8 mouse cellular contexts compared by ENCODE assay signal in genomic region chr9:108691371-108691770, GRCm38 (mm10). TPM values are rescaled to one million over a fixed set of nuclear protein-coding genes. Genes with fewer than 3 reads are reported as not detected.
DNase-seq lines count a peak whose midpoint lies in the region; ATAC-seq and TF ChIP-seq lines count a peak whose summit lies in the region.

No protein-coding gene starts in this region.

- no peak for DNase-seq in kidney, postnatal 0 days (ENCODE audit: low spot score)
- DNase-seq in kidney, adult 8-10 months, result no peak
- DNase-seq in yolk sac, embryonic 10.5 days (ENCODE audit: low spot score), result no peak
- DNase-seq in spleen, postnatal 10 days (ENCODE audit: low spot score in 2 of 2), result no peak
- DNase-seq in spleen, postnatal 4 days (ENCODE audit: low spot score in 2 of 2), result no peak

- H3K9ac ChIP-seq in kidney, postnatal 0 days (ENCODE audit: low read depth, low read length), result peak overlapping the region; percentile 89
- H3K9ac ChIP-seq in hindbrain, embryonic 12.5 days, result peak overlapping the region; percentile 86; the same call in 1 of the 2 replicates

- H3K36me3 ChIP-seq in kidney, postnatal 0 days (ENCODE audit: insufficient read depth, low read length), result no peaks in the 10 kb centered on the region
- no peaks in the 10 kb centered on the region for H3K36me3 ChIP-seq in hindbrain, embryonic 12.5 days

- TF ChIP-seq CTCF in kidney, postnatal 0 days (IDR thresholded peaks at IDR 0.05; ENCODE audit: low read depth), result no peak
- TF ChIP-seq CTCF in cortical plate, adult 2 months (IDR thresholded peaks at IDR 0.05; ENCODE audit: extremely low read depth, insufficient read depth, low read length), result no peak

- peak overlapping the region; percentile 97 for H3K4me2 ChIP-seq in kidney, postnatal 0 days (ENCODE audit: low read length)
- peak overlapping the region; percentile 77 for H3K4me2 ChIP-seq in hindbrain, embryonic 12.5 days (replicated peaks)

- ATAC-seq in kidney, postnatal 0 days (replicated peaks; ENCODE audit: low FRiP score, low read depth), result no peak
- no peak; the same call in 1 of the 2 replicates for ATAC-seq in hindbrain, embryonic 12.5 days (ENCODE audit: low FRiP score)
- peak; percentile 58 for ATAC-seq in megakaryocyte, adult 5-6 weeks (ENCODE audit: poor library complexity, severe bottlenecking)

- no peaks in the 10 kb centered on the region for H3K27me3 ChIP-seq in kidney, postnatal 0 days (ENCODE audit: insufficient read depth, low read length)
- H3K27me3 ChIP-seq in hindbrain, embryonic 12.5 days, result peaks cover 8% of the 10 kb centered on the region; the same call in 1 of the 2 replicates

- no peaks in the 10 kb centered on the region for H3K9me3 ChIP-seq in kidney, postnatal 0 days (replicated peaks; ENCODE audit: low read length)
- H3K9me3 ChIP-seq in hindbrain, embryonic 12.5 days (replicated peaks), result no peaks in the 10 kb centered on the region

- peak overlapping the region; percentile 70; the same call in 1 of the 2 replicates for H3K27ac ChIP-seq in kidney, postnatal 0 days
- peak overlapping the region; percentile 90 for H3K27ac ChIP-seq in cortical plate, adult 2 months (ENCODE audit: insufficient read depth, low read length)
- H3K27ac ChIP-seq in hindbrain, embryonic 12.5 days, result peak overlapping the region; percentile 85

- 63% methylated on average over 8 of the region's 8 CpGs for WGBS in kidney, postnatal 0 days
- WGBS in hindbrain, embryonic 12.5 days, result 72% methylated on average over 8 of the region's 8 CpGs

- H3K4me1 ChIP-seq in kidney, postnatal 0 days (replicated peaks; ENCODE audit: insufficient read depth, low read length), result 0 out of 2 replicates have a peak, but pooled peaks cover 7% of the 10 kb centered on the region
- peaks cover 6% of the 10 kb centered on the region for H3K4me1 ChIP-seq in cortical plate, adult 2 months (ENCODE audit: control insufficient read depth, insufficient read depth, low read length)
- peaks cover 38% of the 10 kb centered on the region for H3K4me1 ChIP-seq in hindbrain, embryonic 12.5 days

- H3K4me3 ChIP-seq in kidney, postnatal 0 days (replicated peaks; ENCODE audit: low read depth, low read length), result peak overlapping the region; percentile 75
- H3K4me3 ChIP-seq in cortical plate, adult 2 months (ENCODE audit: insufficient read depth, low read length), result peak overlapping the region; percentile 97
- H3K4me3 ChIP-seq in hindbrain, embryonic 12.5 days, result peak overlapping the region; percentile 83; the same call in 1 of the 2 replicates

- TF ChIP-seq POLR2A in cortical plate, adult 2 months (IDR thresholded peaks at IDR 0.05; ENCODE audit: extremely low read depth, insufficient read depth, low read length), result no peak

RNA-seq across cellular contexts. Expression of gene Prkar2a, which starts 2.3 kb away (rescaled TPM):
- 18.0 and 18.6 TPM in 2 replicates for polyA plus RNA-seq in kidney, postnatal 0 days (2015; fragmentation: Nextera tagmentation; extraction: Ambion mirVana)
- 20.6 and 21.2 TPM in 2 replicates for polyA plus RNA-seq in cortical plate, adult 2 months (2012; rRNA removed)
- 59.3 and 63.8 TPM in 2 replicates for polyA plus RNA-seq in hindbrain, embryonic 12.5 days (2016; fragmentation: Nextera tagmentation; extraction: Ambion mirVana)
- total RNA-seq in megakaryocyte, adult 5-6 weeks (2015), result 15.9 and 20.6 TPM in 2 replicates
- total RNA-seq in megakaryocyte, adult 5-6 weeks (2017), result 15.5 and 35.4 TPM in 2 replicates

RNA-seq across cellular contexts. Expression of gene Slc25a20, which starts 29.5 kb away (rescaled TPM):
- polyA plus RNA-seq in kidney, postnatal 0 days (2015; fragmentation: Nextera tagmentation; extraction: Ambion mirVana), result 73.6 and 88.3 TPM in 2 replicates
- 12.6 and 13.8 TPM in 2 replicates for polyA plus RNA-seq in cortical plate, adult 2 months (2012; rRNA removed)
- polyA plus RNA-seq in hindbrain, embryonic 12.5 days (2016; fragmentation: Nextera tagmentation; extraction: Ambion mirVana), result 40.0 and 41.4 TPM in 2 replicates
- total RNA-seq in megakaryocyte, adult 5-6 weeks (2015), result 18.4 and 20.2 TPM in 2 replicates
- 22.0 and 22.9 TPM in 2 replicates for total RNA-seq in megakaryocyte, adult 5-6 weeks (2017)

RNA-seq across cellular contexts. Expression of gene Arih2, which starts 42.2 kb away (rescaled TPM):
- 36.6 and 37.9 TPM in 2 replicates for polyA plus RNA-seq in kidney, postnatal 0 days (2015; fragmentation: Nextera tagmentation; extraction: Ambion mirVana)
- 43.7 and 44.4 TPM in 2 replicates for polyA plus RNA-seq in cortical plate, adult 2 months (2012; rRNA removed)
- polyA plus RNA-seq in hindbrain, embryonic 12.5 days (2016; fragmentation: Nextera tagmentation; extraction: Ambion mirVana), result 50.4 and 54.8 TPM in 2 replicates
- total RNA-seq in megakaryocyte, adult 5-6 weeks (2015), result 18.0 and 21.3 TPM in 2 replicates
- total RNA-seq in megakaryocyte, adult 5-6 weeks (2017), result 56.0 and 57.5 TPM in 2 replicates
